Mouse (Mus musculus) testis, adult 2 months (tissue): ENCODE data around the gene Ahsg. TPM values are rescaled to one million over a fixed set of nuclear protein-coding genes. Genes with fewer than 3 reads are reported as not detected.

ENCODE experiments used
- H3K27ac ChIP-seq: fragments of 200-500 bp; 2 replicates; pipeline ENCODE4 v1.5.1; 2012; ENCODE audit warnings: low read depth, low read length; ENCODE audit not compliant: control insufficient read depth, insufficient read depth
- H3K27me3 ChIP-seq: fragments of 200-500 bp; 2 replicates; pipeline ENCODE4 v1.6.1; 2012; ENCODE audit warnings: mild to moderate bottlenecking, low read length, moderate library complexity; ENCODE audit not compliant: control insufficient read depth, insufficient read depth
- H3K36me3 ChIP-seq: fragments of 200-500 bp; 2 replicates; pipeline ENCODE4 v1.6.1; 2012; ENCODE audit warnings: mild to moderate bottlenecking, low read length; ENCODE audit not compliant: control insufficient read depth, insufficient read depth
- H3K4me1 ChIP-seq: fragments of 200-500 bp; 2 replicates; pipeline ENCODE4 v1.6.1; 2012; ENCODE audit warnings: low read length; ENCODE audit not compliant: control insufficient read depth, insufficient read depth
- H3K4me3 ChIP-seq: fragments of 200-500 bp; 2 replicates; pipeline ENCODE4 v1.5.1; 2012; ENCODE audit warnings: low read depth, mild to moderate bottlenecking, low read length, moderate library complexity, mixed read lengths; ENCODE audit not compliant: control insufficient read depth
- CTCF ChIP-seq: fragments of 200-500 bp; IDR thresholded peaks from 2 replicates; pipeline ENCODE4 v1.5.1; 2012; ENCODE audit warnings: low read depth, mild to moderate bottlenecking, inconsistent platforms, low read length, moderate library complexity; ENCODE audit not compliant: control insufficient read depth, insufficient read depth, insufficient replicate concordance
- POLR2A ChIP-seq: fragments of 200-500 bp; IDR thresholded peaks from 2 replicates; pipeline ENCODE4 v1.6.1; 2012; ENCODE audit warnings: low read depth, mild to moderate bottlenecking, inconsistent platforms, low read length, moderate library complexity; ENCODE audit not compliant: control insufficient read depth
- polyA plus RNA-seq: library from polyadenylated mRNA; depleted of rRNA; stranded (reverse); fragments of >200 nt; gene quantifications from 2 replicates; pipeline ENCODE4 v1.2.3, GENCODE M21; 2012

Gene Ahsg
- polyA plus RNA-seq, 1 experiment = 0.15 TPM

- Histone ChIP-seq H3K4me3 (no peak overlapping the region), H3K27ac (no peak overlapping the region), H3K36me3 (no peaks in the 10 kb centered on the region), H3K27me3 (no peaks in the 10 kb centered on the region), H3K4me1 (peaks cover 3% of the 10 kb centered on the region)
- TF ChIP-seq POLR2A (no peak), CTCF (no peak)
Observed at GRCm38 (mm10) chr16:22852709-22853108, 38.4 kb upstream of the Ahsg start.

- no peaks in the 10 kb centered on the region for H3K27me3 ChIP-seq
- H3K4me1 ChIP-seq = peaks cover 6% of the 10 kb centered on the region
- peak overlapping the region; percentile 97; the same call in 1 of the 2 replicates for H3K4me3 ChIP-seq
- no peaks in the 10 kb centered on the region for H3K36me3 ChIP-seq
- TF ChIP-seq POLR2A (no peak), CTCF (no peak)
- H3K27ac ChIP-seq = no peak overlapping the region; the same call in 1 of the 2 replicates
Observed at GRCm38 (mm10) chr16:22856773-22857172, 34.3 kb upstream of the Ahsg start.

GRCm38 (mm10) chr16:22857431-22858113, 33.5 kb upstream of the Ahsg start, which contains the start of the genes Tbccd1 and Dnajb11:
Gene Tbccd1 (minus strand): TSS chr16:22857669.
Gene Dnajb11 (plus strand): TSS chr16:22857845.
- TF ChIP-seq POLR2A (peak; percentile 38), CTCF (no peak)
- H3K27ac ChIP-seq = peak within 1 kb of the TSS; percentile 84
- H3K4me3 ChIP-seq = peak within 1 kb of the TSS; percentile 97
- no peaks in the 10 kb centered on the region for H3K36me3 ChIP-seq
- H3K4me1 ChIP-seq = peaks cover 6% of the 10 kb centered on the region
- H3K27me3 ChIP-seq = no peaks in the 10 kb centered on the region

GRCm38 (mm10) chr16:22872397-22872796, 18.7 kb upstream of the Ahsg start:
- Histone ChIP-seq H3K27ac (no peak overlapping the region), H3K27me3 (no peaks in the 10 kb centered on the region), H3K36me3 (peaks cover 6% of the 10 kb centered on the region), H3K4me3 (no peak overlapping the region), H3K4me1 (no peaks in the 10 kb centered on the region)
- TF ChIP-seq POLR2A (no peak), CTCF (no peak)

- Histone ChIP-seq H3K27ac (no peak overlapping the region), H3K36me3 (peaks cover 6% of the 10 kb centered on the region), H3K4me3 (no peak overlapping the region), H3K4me1 (no peaks in the 10 kb centered on the region), H3K27me3 (no peaks in the 10 kb centered on the region)
- no peak for TF ChIP-seq CTCF
- TF ChIP-seq POLR2A = no peak
Observed at GRCm38 (mm10) chr16:22873369-22873768, 17.7 kb upstream of the Ahsg start.

GRCm38 (mm10) chr16:22876218-22877043, 14.6 kb upstream of the Ahsg start:
- no peak overlapping the region for H3K27ac ChIP-seq
- TF ChIP-seq POLR2A = no peak
- TF ChIP-seq CTCF = no peak

More at GRCm38 (mm10) chr16:22876218-22877043, 14.6 kb upstream of the Ahsg start:
- Histone ChIP-seq H3K27me3 (no peaks in the 10 kb centered on the region), H3K36me3 (peaks cover 2% of the 10 kb centered on the region; the same call in 1 of the 2 replicates), H3K4me1 (no peaks in the 10 kb centered on the region), H3K4me3 (no peak overlapping the region)
